In genomic region chr14:121901511-121901910, GRCm38 (mm10) we compare ENCODE assay signal across 35 mouse cellular contexts. TPM values are rescaled to one million over a fixed set of nuclear protein-coding genes. Genes with fewer than 3 reads are reported as not detected.
"Had no signal": no experiment of that assay in that cellular context is flagged by ENCODE, and none has a peak within 500 bp of the region (broad histone marks: within the 10 kb centered on the region; RNA-seq: fewer than 3 reads in every experiment).

No protein-coding gene starts in this region.

- H3K9me3 ChIP-seq: heart, embryonic 13.5 days; heart, embryonic 15.5 days; hindbrain, embryonic 10.5 days; hindbrain, embryonic 12.5 days; kidney, embryonic 15.5 days; limb, embryonic 13.5 days; limb, embryonic 15.5 days; liver, embryonic 12.5 days had no signal

- DNase-seq: gastrocnemius, adult 2 months; gastrocnemius, postnatal 10 days; gastrocnemius, postnatal 25 days; heart, adult 2 months; heart, postnatal 4 days; kidney, adult 11 months; kidney, adult 2 months; kidney, adult 9 months; kidney, postnatal 14 days; kidney, postnatal 36 days; layer of hippocampus, adult 9-11 months; layer of hippocampus, postnatal 36 days; left cerebral cortex, postnatal 4 days had no signal

- H3K4me3 ChIP-seq: gastrocnemius, adult 2 months; heart, adult 2 months; heart, embryonic 13.5 days; heart, embryonic 15.5 days; hindbrain, embryonic 10.5 days; hindbrain, embryonic 12.5 days; kidney, embryonic 15.5 days; limb, embryonic 13.5 days; limb, embryonic 15.5 days; liver, embryonic 12.5 days had no signal

- H3K4me1 ChIP-seq: hindbrain, embryonic 10.5 days; hindbrain, embryonic 12.5 days had no signal

- H3K36me3 ChIP-seq: heart, embryonic 15.5 days had no signal

- ATAC-seq: hindbrain, embryonic 16.5 days; intestine, embryonic 16.5 days; liver, embryonic 12.5 days had no signal

- H3K4me2 ChIP-seq: heart, embryonic 11.5 days; heart, embryonic 13.5 days; heart, embryonic 15.5 days; hindbrain, embryonic 12.5 days; hindbrain, embryonic 14.5 days; kidney, embryonic 15.5 days; limb, embryonic 13.5 days; limb, embryonic 15.5 days; liver, embryonic 12.5 days had no signal

- H3K27me3 ChIP-seq: heart, embryonic 13.5 days; heart, embryonic 15.5 days; hindbrain, embryonic 12.5 days; kidney, embryonic 15.5 days; limb, embryonic 13.5 days; limb, embryonic 15.5 days; liver, embryonic 12.5 days had no signal

- H3K27ac ChIP-seq: gastrocnemius, adult 2 months; heart, adult 2 months; heart, embryonic 13.5 days; heart, embryonic 15.5 days; hindbrain, embryonic 10.5 days; hindbrain, embryonic 12.5 days; hindbrain, embryonic 14.5 days; kidney, embryonic 15.5 days; kidney, postnatal 0 days; limb, embryonic 13.5 days; limb, embryonic 15.5 days; liver, embryonic 12.5 days; liver, embryonic 14.5 days had no signal

- H3K9ac ChIP-seq: heart, embryonic 13.5 days; heart, embryonic 15.5 days; hindbrain, embryonic 12.5 days; hindbrain, embryonic 14.5 days; kidney, embryonic 15.5 days; limb, embryonic 13.5 days; limb, embryonic 15.5 days; liver, embryonic 12.5 days; liver, embryonic 14.5 days had no signal

RNA-seq across cellular contexts. Expression of gene Gpr18, which starts 14.1 kb away (rescaled TPM):
- total RNA-seq: gastrocnemius, adult 2 months; gastrocnemius, postnatal 10 days; gastrocnemius, postnatal 25 days; gastrocnemius, postnatal 4 days; heart, postnatal 4 days; layer of hippocampus, adult 18-20 months; layer of hippocampus, adult 8-10 months; layer of hippocampus, postnatal 14 days; layer of hippocampus, postnatal 36 days; left cerebral cortex, adult 18-20 months; left cerebral cortex, adult 8-10 months; left cerebral cortex, postnatal 10 days; left cerebral cortex, postnatal 25 days; left cerebral cortex, postnatal 4 days had no signal
- polyA plus RNA-seq: heart, embryonic 13.5 days; hindbrain, embryonic 12.5 days; hindbrain, embryonic 14.5 days; liver, embryonic 12.5 days had no signal
